Mouse (Mus musculus): ENCODE data around the gene Gm8024. TPM values are rescaled to one million over a fixed set of nuclear protein-coding genes. Genes with fewer than 3 reads are reported as not detected.
"Not testable (repeated sequence)": the region's sequence is repeated elsewhere in the genome, so short reads cannot be mapped to it uniquely, and the experiment has no call there.

Gm8024 gene
- not detected for total RNA-seq (2021)
- long read RNA-seq, experiment 1 = 0 reads
- long read RNA-seq, experiment 2 = 0 reads

- not testable (repeated sequence) for DNase-seq (ENCODE audit: low spot score in 2 of 2)
Measured at GRCm38 (mm10) chr14:42524182-42524581, at the start of gene Gm8024. Gm8024 (minus strand) TSS chr14:42524282.

GRCm38 (mm10) chr14:42543170-42543701 lies 19.2 kb upstream of the Gm8024 start:
- peak; percentile 16 to 40 for DNase-seq (ENCODE audit: low spot score in 2 of 2)

GRCm38 (mm10) chr14:42542316-42543169 lies 18.5 kb upstream of the Gm8024 start:
- DNase-seq (ENCODE audit: low spot score in 2 of 2) = not testable (repeated sequence)

GRCm38 (mm10) chr14:42502249-42502648 lies 21.8 kb downstream of the Gm8024 start, which contains the start of gene Gm8020:
Gm8020 (minus strand) TSS chr14:42502349.
- not testable (repeated sequence) for DNase-seq (ENCODE audit: low spot score in 2 of 2)

Other genes starting within 250 kb of the Gm8024 start
- gene Gm9611, start 226.9 kb downstream of the Gm8024 start, total RNA-seq (2021) = not detected
- not detected for gene Gm7995, start 214.1 kb downstream of the Gm8024 start, total RNA-seq (2021)
- gene Gm8005, start 84.6 kb downstream of the Gm8024 start, total RNA-seq (2021) = not detected
- not detected for gene Gm8011, start 60.4 kb downstream of the Gm8024 start, total RNA-seq (2021)
- not detected for gene Gm8020, start 21.9 kb downstream of the Gm8024 start, total RNA-seq (2021)
- not detected for gene Gm17124, start 75.6 kb upstream of the Gm8024 start, total RNA-seq (2021)
- not detected for gene Gm3633, start 117.6 kb upstream of the Gm8024 start, total RNA-seq (2021)
- not detected for gene Gm10378, start 131.7 kb upstream of the Gm8024 start, total RNA-seq (2021)
- not detected for gene Gm3015, start 244.5 kb upstream of the Gm8024 start, total RNA-seq (2021)